Mouse (Mus musculus): ENCODE measurements around the gene Maml3.

- TF ChIP-seq CTCF (IDR thresholded peaks at IDR 0.05; ENCODE audit: low read depth) (no peak), EP300 (IDR thresholded peaks at IDR 0.05; ENCODE audit: low read depth) (no peak)
Observed at GRCm38 (mm10) chr3:51778738-51779592, 325.9 kb downstream of the Maml3 start.
